Mouse (Mus musculus): ENCODE results near the gene Hprt. TPM values are rescaled to one million over a fixed set of nuclear protein-coding genes. Genes with fewer than 3 reads are reported as not detected.
"Not testable (repeated sequence)": the region's sequence is repeated elsewhere in the genome, so short reads cannot be mapped to it uniquely, and the experiment has no call there.

Gene Hprt
- polyA plus RNA-seq, 1 experiment from 2014 or later = 118 TPM

GRCm38 (mm10) chrX:53004887-53005286, 16.9 kb downstream of the Hprt start:
- 71% methylated on average over 4 of the region's 4 CpGs for WGBS
- H3K4me2 ChIP-seq; ATAC-seq (ENCODE audit: low FRiP score, low read depth); H3K9me3 ChIP-seq; H3K9ac ChIP-seq; H3K4me1 ChIP-seq (replicated peaks); H3K27ac ChIP-seq (replicated peaks); H3K36me3 ChIP-seq; H3K27me3 ChIP-seq; H3K4me3 ChIP-seq: not testable (repeated sequence)

DNA sequence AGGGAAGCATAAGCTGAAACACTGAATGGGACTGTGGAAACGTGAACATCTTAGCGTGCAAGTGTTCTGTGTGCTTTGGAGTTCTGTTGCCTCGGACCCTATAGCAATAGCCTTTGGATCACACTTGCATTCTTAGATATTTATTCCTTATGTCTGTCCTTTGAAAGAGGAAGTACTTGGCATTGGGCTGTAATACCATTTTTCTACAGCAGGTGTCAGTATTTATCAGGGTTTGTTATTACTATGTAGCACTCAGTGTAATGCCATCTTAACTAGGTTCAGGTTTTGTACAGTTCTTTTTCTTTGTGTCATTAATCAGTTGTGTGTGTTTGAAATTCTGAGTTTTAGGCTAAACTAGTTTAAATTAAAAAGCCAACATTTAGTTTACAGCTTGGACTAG, 18.1 kb downstream of the Hprt start:
- H3K27me3 ChIP-seq = no peaks in the 10 kb centered on the region
- H3K27ac ChIP-seq (replicated peaks) = no peak overlapping the region
- no peaks in the 10 kb centered on the region for H3K4me1 ChIP-seq (replicated peaks)
- no peak overlapping the region for H3K4me2 ChIP-seq
- H3K9ac ChIP-seq = no peak overlapping the region
- no peak for ATAC-seq (ENCODE audit: low FRiP score, low read depth)
- WGBS = 58% methylated on average over 3 of the region's 3 CpGs
- no peak overlapping the region for H3K4me3 ChIP-seq
- no peaks in the 10 kb centered on the region for H3K9me3 ChIP-seq
- H3K36me3 ChIP-seq = no peaks in the 10 kb centered on the region

- no peak overlapping the region for H3K4me2 ChIP-seq
- no peak overlapping the region for H3K27ac ChIP-seq (replicated peaks)
- H3K4me1 ChIP-seq (replicated peaks) = no peaks in the 10 kb centered on the region
- no peaks in the 10 kb centered on the region for H3K9me3 ChIP-seq
- H3K27me3 ChIP-seq = no peaks in the 10 kb centered on the region
- no peaks in the 10 kb centered on the region; the same call in 1 of the 2 replicates for H3K36me3 ChIP-seq
- ATAC-seq (ENCODE audit: low FRiP score, low read depth) = no peak
- H3K4me3 ChIP-seq = no peak overlapping the region
- H3K9ac ChIP-seq = no peak overlapping the region
Observed at GRCm38 (mm10) chrX:53015549-53015948, 27.6 kb downstream of the Hprt start.

- H3K36me3 ChIP-seq = no peaks in the 10 kb centered on the region; the same call in 1 of the 2 replicates
- no peaks in the 10 kb centered on the region for H3K27me3 ChIP-seq
- H3K27ac ChIP-seq (replicated peaks) = no peak overlapping the region
- H3K9ac ChIP-seq = no peak overlapping the region
- ATAC-seq (ENCODE audit: low FRiP score, low read depth) = no peak
- no peaks in the 10 kb centered on the region for H3K9me3 ChIP-seq
- WGBS = 91% methylated on average over 2 of the region's 2 CpGs
- H3K4me1 ChIP-seq (replicated peaks) = no peaks in the 10 kb centered on the region
- H3K4me3 ChIP-seq = no peak overlapping the region
- no peak overlapping the region for H3K4me2 ChIP-seq
Observed at GRCm38 (mm10) chrX:53023021-53023420, 35.1 kb downstream of the Hprt start.

GRCm38 (mm10) chrX:53024268-53024667, 36.3 kb downstream of the Hprt start:
- 27% methylated on average over 3 of the region's 3 CpGs for WGBS
- not testable (repeated sequence) for H3K4me1 ChIP-seq (replicated peaks); H3K4me3 ChIP-seq; H3K27ac ChIP-seq (replicated peaks); ATAC-seq (ENCODE audit: low FRiP score, low read depth); H3K27me3 ChIP-seq; H3K4me2 ChIP-seq; H3K9me3 ChIP-seq; H3K36me3 ChIP-seq; H3K9ac ChIP-seq

DNA sequence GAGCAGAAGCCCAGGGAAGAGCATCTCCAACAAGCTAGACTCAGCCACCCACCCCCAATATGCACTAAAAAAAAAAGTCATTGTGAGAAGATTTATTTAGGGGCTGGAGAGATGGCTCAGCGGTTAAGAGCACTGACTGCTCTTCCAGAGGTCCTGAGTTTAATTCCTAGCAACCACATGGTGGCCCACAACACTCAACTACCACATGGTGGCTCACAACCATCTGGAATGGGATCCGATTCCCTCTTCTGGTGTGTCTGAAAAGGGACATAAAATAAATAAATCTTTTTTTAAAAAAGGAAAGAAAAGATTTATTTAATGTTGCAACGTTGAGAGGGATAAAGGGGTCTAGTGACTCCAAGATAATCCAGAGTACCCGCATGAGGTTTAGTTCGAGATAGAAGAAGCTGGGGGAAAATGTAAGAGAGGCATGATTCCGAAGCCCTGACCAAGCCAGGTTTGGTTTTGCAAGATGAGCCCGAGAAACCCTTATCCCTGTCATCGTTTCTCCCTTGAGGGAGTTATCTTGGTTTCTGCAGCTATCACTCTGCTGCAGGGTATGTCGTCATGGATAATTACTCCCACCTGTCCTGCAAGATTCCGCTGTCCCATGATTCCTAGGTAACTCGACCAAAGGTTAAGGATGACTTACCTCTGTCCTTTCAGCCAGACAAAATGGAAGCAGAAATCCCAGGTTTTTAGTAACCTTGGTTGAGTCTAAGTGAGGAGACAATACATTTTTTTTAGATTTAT, 37.7 kb downstream of the Hprt start:
- Histone ChIP-seq H3K27ac (replicated peaks) (no peak overlapping the region), H3K36me3 (no peaks in the 10 kb centered on the region), H3K4me3 (no peak overlapping the region), H3K9me3 (no peaks in the 10 kb centered on the region), H3K9ac (no peak overlapping the region), H3K4me2 (no peak overlapping the region), H3K27me3 (no peaks in the 10 kb centered on the region), H3K4me1 (replicated peaks) (no peaks in the 10 kb centered on the region)
- no peak for ATAC-seq (ENCODE audit: low FRiP score, low read depth)
- WGBS = 77% methylated on average over 11 of the region's 11 CpGs

- no peak for ATAC-seq (ENCODE audit: low FRiP score, low read depth)
- Histone ChIP-seq H3K36me3 (no peaks in the 10 kb centered on the region), H3K27ac (replicated peaks) (no peak overlapping the region), H3K9me3 (no peaks in the 10 kb centered on the region), H3K9ac (no peak overlapping the region), H3K27me3 (no peaks in the 10 kb centered on the region), H3K4me1 (replicated peaks) (no peaks in the 10 kb centered on the region), H3K4me3 (no peak overlapping the region), H3K4me2 (no peak overlapping the region)
- 86% methylated on average over 5 of the region's 5 CpGs for whole genome bisulfite sequencing
Observed at GRCm38 (mm10) chrX:53029559-53029958, 41.6 kb downstream of the Hprt start.

GRCm38 (mm10) chrX:53038194-53038593, 50.3 kb downstream of the Hprt start:
- H3K4me3 ChIP-seq = no peak overlapping the region
- WGBS = 89% methylated on average over 4 of the region's 4 CpGs
- no peaks in the 10 kb centered on the region for H3K9me3 ChIP-seq
- no peaks in the 10 kb centered on the region for H3K36me3 ChIP-seq
- no peak overlapping the region for H3K9ac ChIP-seq
- H3K27ac ChIP-seq (replicated peaks) = no peak overlapping the region
- no peaks in the 10 kb centered on the region for H3K27me3 ChIP-seq
- no peak overlapping the region for H3K4me2 ChIP-seq
- no peaks in the 10 kb centered on the region for H3K4me1 ChIP-seq (replicated peaks)
- ATAC-seq (ENCODE audit: low FRiP score, low read depth) = no peak

- Histone ChIP-seq H3K4me2 (no peak overlapping the region), H3K27ac (replicated peaks) (no peak overlapping the region), H3K9ac (no peak overlapping the region), H3K36me3 (no peaks in the 10 kb centered on the region), H3K9me3 (no peaks in the 10 kb centered on the region), H3K4me3 (no peak overlapping the region), H3K27me3 (no peaks in the 10 kb centered on the region), H3K4me1 (replicated peaks) (no peaks in the 10 kb centered on the region)
- no peak for ATAC-seq (ENCODE audit: low FRiP score, low read depth)
- WGBS = 42% methylated on average over 5 of the region's 5 CpGs
Observed at GRCm38 (mm10) chrX:53039651-53040050, 51.7 kb downstream of the Hprt start.

GRCm38 (mm10) chrX:53040138-53040537, 52.2 kb downstream of the Hprt start:
- no peaks in the 10 kb centered on the region for H3K9me3 ChIP-seq

DNA sequence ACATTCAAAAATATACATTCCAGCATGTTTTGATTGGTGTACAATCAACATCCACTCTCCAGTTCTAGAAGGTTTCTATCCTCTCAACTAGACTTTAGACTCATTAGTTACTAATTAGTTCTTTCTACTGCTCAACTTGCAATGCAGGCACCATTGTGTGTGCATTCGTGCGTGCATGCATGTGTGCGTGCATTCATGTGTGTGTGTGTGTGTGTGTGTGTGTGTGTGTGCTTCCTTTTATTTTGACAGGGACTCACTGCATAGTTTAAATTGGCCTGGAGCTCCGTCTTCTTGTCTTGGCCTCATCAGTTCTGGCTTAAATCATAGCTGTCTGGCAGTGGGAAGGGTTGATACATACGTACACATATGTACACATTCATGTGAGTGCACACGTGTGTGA, 53.1 kb downstream of the Hprt start:
- ATAC-seq (ENCODE audit: low FRiP score, low read depth) = no peak
- Histone ChIP-seq H3K4me1 (replicated peaks) (no peaks in the 10 kb centered on the region), H3K27me3 (no peaks in the 10 kb centered on the region), H3K27ac (replicated peaks) (no peak overlapping the region), H3K9me3 (no peaks in the 10 kb centered on the region), H3K4me2 (no peak overlapping the region), H3K9ac (no peak overlapping the region), H3K4me3 (no peak overlapping the region), H3K36me3 (no peaks in the 10 kb centered on the region)
- WGBS = 78% methylated on average over 6 of the region's 6 CpGs

More at GRCm38 (mm10) chrX:53040138-53040537, 52.2 kb downstream of the Hprt start:
- Histone ChIP-seq H3K27me3 (no peaks in the 10 kb centered on the region), H3K9ac (no peak overlapping the region), H3K4me3 (no peak overlapping the region), H3K4me2 (no peak overlapping the region), H3K4me1 (replicated peaks) (no peaks in the 10 kb centered on the region), H3K27ac (replicated peaks) (no peak overlapping the region), H3K36me3 (no peaks in the 10 kb centered on the region)
- no peak for ATAC-seq (ENCODE audit: low FRiP score, low read depth)
- WGBS = 92% methylated on average over 6 of the region's 6 CpGs

- Histone ChIP-seq H3K4me3 (no peak overlapping the region), H3K27ac (replicated peaks) (no peak overlapping the region), H3K4me2 (no peak overlapping the region), H3K27me3 (no peaks in the 10 kb centered on the region), H3K4me1 (replicated peaks) (no peaks in the 10 kb centered on the region), H3K9ac (no peak overlapping the region), H3K9me3 (no peaks in the 10 kb centered on the region), H3K36me3 (no peaks in the 10 kb centered on the region)
- 45% methylated on average over 10 of the region's 10 CpGs for WGBS
- ATAC-seq (ENCODE audit: low FRiP score, low read depth) = no peak
Observed at GRCm38 (mm10) chrX:53045187-53045903, 57.4 kb downstream of the Hprt start.

Data from hindbrain, embryonic 15.5 days (tissue).